Mouse (Mus musculus) MEL (cell line): ENCODE data around the gene Scnm1. TPM values are rescaled to one million over a fixed set of nuclear protein-coding genes. Genes with fewer than 3 reads are reported as not detected.
"Not testable (repeated sequence)": the region's sequence is repeated elsewhere in the genome, so short reads cannot be mapped to it uniquely, and the experiment has no call there.

Source experiments
- DNase-seq: peaks from one replicate; pipeline ENCODE4 v3.0.0; 2011; ENCODE audit warnings: low read depth, low spot score
- H3K27ac ChIP-seq: 2 replicates; pipeline ENCODE4 v1.5.1; 2012; ENCODE audit warnings: low read depth, mild to moderate bottlenecking, control low read depth, low read length, moderate library complexity; ENCODE audit not compliant: control insufficient read depth
- H3K27me3 ChIP-seq, 2 experiments: fragments of 150-350 bp in 1 of 2; sonication (generic) in 1 of 2; 2 replicates each; pipeline ENCODE4 v1.6.1; 2012; ENCODE audit warnings: low read length in 2 of 2, mild to moderate bottlenecking in 2 of 2, improper control_type of control experiment in 1 of 2, moderate library complexity in 1 of 2; ENCODE audit not compliant: insufficient read depth in 2 of 2, control insufficient read depth in 1 of 2
- H3K36me3 ChIP-seq, 2 experiments: 2 replicates each; pipeline ENCODE4 v1.6.1; 2012 to 2014; ENCODE audit warnings: low read length in 2 of 2, improper control_type of control experiment in 1 of 2, inconsistent platforms in 1 of 2, mild to moderate bottlenecking in 1 of 2; ENCODE audit not compliant: insufficient read depth in 2 of 2, control insufficient read depth in 1 of 2
- H3K4me1 ChIP-seq, 2 experiments: fragments of 150-350 bp in 1 of 2; sonication (generic) in 1 of 2; 2 replicates each; pipeline ENCODE4 v1.6.1; 2012; ENCODE audit warnings: low read length in 2 of 2, improper control_type of control experiment in 1 of 2, mild to moderate bottlenecking in 1 of 2; ENCODE audit not compliant: insufficient read depth in 2 of 2, control insufficient read depth in 1 of 2
- H3K4me3 ChIP-seq, 2 experiments: fragments of 150-350 bp in 1 of 2; sonication (generic) in 1 of 2; 2 replicates each; pipeline ENCODE4 v1.5.1; 2012; ENCODE audit warnings: low read depth in 2 of 2, low read length in 2 of 2, mild to moderate bottlenecking in 2 of 2, moderate library complexity in 2 of 2, control low read depth in 1 of 2, improper control_type of control experiment in 1 of 2; ENCODE audit not compliant: control insufficient read depth in 1 of 2, insufficient read depth in 1 of 2
- H3K79me2 ChIP-seq: 2 replicates; pipeline ENCODE4 v1.6.1; 2012; ENCODE audit warnings: mild to moderate bottlenecking, low read length, moderate library complexity; ENCODE audit not compliant: control insufficient read depth, poor library complexity, insufficient read depth
- H3K9ac ChIP-seq: 2 replicates; pipeline ENCODE4 v1.6.1; 2012; ENCODE audit warnings: low read depth, mild to moderate bottlenecking, control low read depth, low read length, moderate library complexity; ENCODE audit not compliant: control insufficient read depth, poor library complexity, severe bottlenecking
- H3K9me3 ChIP-seq: fragments of 150-350 bp; sonication (generic); replicated peaks from 2 replicates; pipeline ENCODE4 v1.6.1; 2012; ENCODE audit warnings: mild to moderate bottlenecking, low read length, improper control_type of control experiment, moderate library complexity; ENCODE audit not compliant: insufficient read depth
- BHLHE40 ChIP-seq: IDR thresholded peaks from 2 replicates; pipeline ENCODE4 v1.6.1; 2012; ENCODE audit warnings: low read depth, mild to moderate bottlenecking, inconsistent platforms, low read length, improper control_type of control experiment, borderline replicate concordance
- CTCF ChIP-seq, 3 experiments: IDR thresholded peaks in 2 of 3; conservative IDR thresholded peaks in 1 of 3; 2 replicates each; pipeline ENCODE4 v1.5.1; 2011 to 2012; ENCODE audit warnings: low read length in 3 of 3, low read depth in 2 of 3, mild to moderate bottlenecking in 2 of 3, improper control_type of control experiment in 1 of 3, inconsistent platforms in 1 of 3, mixed read lengths in 1 of 3, moderate library complexity in 1 of 3; ENCODE audit not compliant: control insufficient read depth in 1 of 3, insufficient read depth in 1 of 3, poor library complexity in 1 of 3, severe bottlenecking in 1 of 3
- GATA1 ChIP-seq: IDR thresholded peaks from 2 replicates; pipeline ENCODE4 v1.6.1; 2011; ENCODE audit warnings: low read depth, low read length, improper control_type of control experiment
- POLR2A ChIP-seq, 2 experiments: IDR thresholded peaks; 2 replicates each; pipeline ENCODE4 v1.6.1; 2011 to 2012; ENCODE audit warnings: low read length in 2 of 2, mild to moderate bottlenecking in 2 of 2, control low read depth in 1 of 2, improper control_type of control experiment in 1 of 2, low read depth in 1 of 2, moderate library complexity in 1 of 2; ENCODE audit not compliant: control insufficient read depth in 1 of 2, insufficient read depth in 1 of 2, poor library complexity in 1 of 2
- TAL1 ChIP-seq: IDR thresholded peaks from 2 replicates; pipeline ENCODE4 v1.6.1; 2012; ENCODE audit warnings: mild to moderate bottlenecking, inconsistent platforms, low read length, moderate library complexity, mixed read lengths
- polyA plus RNA-seq, 2 experiments: library from polyadenylated mRNA; stranded (reverse) in 1 of 2; unstranded in 1 of 2; fragments of >175 nt in 1 of 2; fragments of >200 nt in 1 of 2; gene quantifications; 2 replicates each; pipeline versions ENCODE4 v1.2.1 to v1.2.4; 2012; ENCODE audit warnings: low replicate concordance in 2 of 2, low read depth in 1 of 2; ENCODE audit not compliant: insufficient read length in 2 of 2, insufficient read depth in 1 of 2, missing spikeins in 1 of 2
- total RNA-seq: library from RNA; depleted of rRNA; stranded (reverse); fragments of 300-350 nt; gene quantifications from 2 replicates; pipeline ENCODE4 v1.2.3, GENCODE M21; 2012

Gene Scnm1
- total and polyA plus RNA-seq, 3 experiments, result 93.1 to 104 TPM; not detected in 1

DNA sequence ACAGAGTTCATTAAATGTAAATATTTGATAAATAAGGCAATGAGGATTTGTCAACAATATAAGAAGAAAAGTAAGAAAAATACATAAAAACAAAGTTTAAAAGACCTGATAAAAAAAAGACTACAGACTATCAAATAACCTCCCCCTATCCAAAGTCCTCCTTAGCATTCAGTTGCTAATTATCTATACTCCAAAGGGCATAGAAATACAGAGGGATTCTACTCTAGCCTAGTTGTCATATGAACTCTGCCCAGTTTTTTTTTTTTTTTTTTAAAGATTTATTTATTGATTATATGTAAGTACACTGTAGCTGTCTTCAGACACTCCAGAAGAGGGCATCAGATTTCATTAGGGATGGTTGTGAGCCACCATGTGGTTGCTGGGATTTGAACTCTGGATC lies 26.5 kb downstream of the Scnm1 start:
- peaks cover 13 to 25% of the 10 kb centered on the region in 2 experiments for H3K4me1 ChIP-seq
- DNase-seq, H3K27me3 ChIP-seq, H3K9me3 ChIP-seq: not testable (repeated sequence)
- peak overlapping the region; percentile 49 to 71 for H3K4me3 ChIP-seq
- H3K79me2 ChIP-seq, result peaks cover 43% of the 10 kb centered on the region
- H3K36me3 ChIP-seq, result peaks cover 6 to 31% of the 10 kb centered on the region in 2 experiments; a peak in 3 of 4 replicates
- peak overlapping the region; percentile 80 for H3K9ac ChIP-seq
- H3K27ac ChIP-seq, result peak overlapping the region; percentile 70; the same call in 1 of the 2 replicates

DNA sequence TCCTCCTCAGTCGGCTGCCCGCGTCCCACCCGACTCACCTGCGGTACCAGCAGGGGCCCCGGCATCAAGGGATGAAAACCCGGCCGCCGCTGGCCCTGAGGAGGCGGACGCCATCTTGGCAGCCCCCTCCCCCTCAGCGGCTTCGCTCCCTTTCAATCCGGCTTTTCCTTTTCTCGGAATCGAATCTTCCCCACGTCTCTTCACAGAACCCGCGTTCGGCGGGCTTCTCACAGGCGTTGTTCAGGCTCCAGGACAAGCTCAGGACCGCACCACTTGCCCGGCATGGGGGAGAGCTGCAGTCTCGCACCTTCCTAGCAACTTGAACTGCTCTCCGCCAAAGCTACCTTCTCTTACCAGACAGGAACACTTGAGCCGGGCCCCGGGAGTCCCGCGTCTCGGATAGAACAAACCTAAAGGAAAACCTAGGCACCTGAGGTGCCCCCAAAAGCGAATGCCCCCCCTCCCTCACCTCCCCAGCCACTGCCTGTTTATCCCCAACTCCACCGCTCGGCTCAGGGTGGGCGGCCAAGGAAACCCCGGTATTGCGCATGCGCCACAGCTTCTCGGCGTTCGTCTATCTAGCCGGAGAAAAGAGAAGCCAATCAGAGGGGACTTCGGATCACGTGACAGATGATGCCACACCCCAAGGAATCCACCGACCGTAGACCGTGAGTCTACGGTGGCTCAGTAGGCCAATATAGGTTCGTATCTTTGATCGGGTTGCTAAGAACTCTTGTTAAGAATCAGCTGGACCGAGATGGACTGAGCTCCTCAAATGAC lies 27.3 kb downstream of the Scnm1 start, which contains the start of gene Pip5k1a:
Gene Pip5k1a (minus strand): TSS at position 593 of the 780 bp plus-strand sequence.
- Histone ChIP-seq H3K9ac (peak within 1 kb of the TSS; percentile 80), H3K27ac (peak within 1 kb of the TSS; percentile 77), H3K27me3 (no peaks in the 10 kb centered on the region), H3K9me3 (no peaks in the 10 kb centered on the region), H3K4me3 (peak within 1 kb of the TSS; percentile 71), H3K79me2 (peaks cover 46% of the 10 kb centered on the region), H3K36me3 (peaks cover 12 to 33% of the 10 kb centered on the region in 2 experiments), H3K4me1 (peaks cover 11 to 24% of the 10 kb centered on the region in 2 experiments)
- DNase-seq, result peak; percentile 100
- TF ChIP-seq CTCF (IDR thresholded peaks at IDR 0.05 in 2 of 3, conservative IDR thresholded peaks at IDR 0.05 in 1 of 3; ENCODE audit: control insufficient read depth in 1 of 3, insufficient read depth in 1 of 3, low read depth in 2 of 3, low read length in 3 of 3, poor library complexity in 1 of 3, severe bottlenecking in 1 of 3), result no peak
- TF ChIP-seq GATA1, result peak; percentile 88
- peak in 1 of 2 experiments; percentile 85; a peak in 1 of 4 replicates for TF ChIP-seq POLR2A (IDR thresholded peaks at IDR 0.05; ENCODE audit: control insufficient read depth in 1 of 2, insufficient read depth in 1 of 2, low read depth in 1 of 2, low read length in 2 of 2, poor library complexity in 1 of 2)

DNA sequence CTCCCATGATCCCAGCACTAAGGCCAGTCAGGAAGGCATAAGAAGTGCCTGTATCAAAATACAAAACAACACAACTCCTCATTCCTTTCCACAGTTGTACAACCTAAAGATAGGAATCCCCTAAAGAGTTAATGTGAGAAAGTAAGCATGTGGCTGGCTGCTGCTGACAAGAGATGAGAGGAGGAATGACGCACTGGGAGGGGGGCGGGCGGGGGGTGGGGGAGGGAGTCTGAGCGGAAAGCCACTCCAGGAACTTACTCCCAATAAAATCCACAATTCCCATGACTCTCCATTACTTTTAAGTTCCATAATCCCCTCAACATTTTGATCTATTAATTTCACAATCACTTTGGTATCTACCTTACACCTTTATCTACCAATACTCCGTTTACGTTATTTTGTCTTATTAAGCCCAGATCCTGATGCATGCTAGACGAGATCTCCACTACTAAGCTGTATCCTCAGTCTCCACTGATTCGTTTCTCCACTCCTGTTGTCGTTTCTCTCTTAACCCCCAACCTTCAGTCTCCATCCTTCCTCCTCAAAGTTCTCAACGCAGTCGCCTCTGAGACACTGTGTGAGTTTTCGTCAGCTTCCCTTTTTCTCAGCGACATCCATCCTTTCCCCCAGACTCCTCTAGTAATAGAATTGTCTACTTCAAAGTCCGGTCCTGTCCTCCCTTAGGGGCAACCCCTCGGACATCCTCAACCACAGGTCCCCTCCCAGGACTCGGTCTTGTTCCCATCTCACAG lies 28.0 kb downstream of the Scnm1 start:
- Histone ChIP-seq H3K79me2 (peaks cover 48% of the 10 kb centered on the region), H3K4me3 (peak overlapping the region; percentile 71)
- no peak for TF ChIP-seq BHLHE40
- TF ChIP-seq TAL1, result 0 out of 2 replicates have a peak, but pooled peaks have one; percentile 20
- TF ChIP-seq GATA1, result peak; percentile 13; the same call in 1 of the 2 replicates
- TF ChIP-seq, all 39 proteins: peak for 2
- Histone ChIP-seq H3K36me3 (peaks cover 19 to 40% of the 10 kb centered on the region in 2 experiments), H3K27ac (peak overlapping the region; percentile 77), H3K27me3 (no peaks in the 10 kb centered on the region), H3K9ac (peak overlapping the region; percentile 73), H3K4me1 (peaks cover 12 to 24% of the 10 kb centered on the region in 2 experiments), H3K9me3 (no peaks in the 10 kb centered on the region)
- peak; percentile 87 for DNase-seq
